Mouse (Mus musculus) cerebellum, adult 11 months (tissue): ENCODE measurements around the gene Lrrc28.

Source experiments
- DNase-seq: peaks from one replicate; pipeline ENCODE4 v3.0.0; 2022

Gene Lrrc28

GRCm38 (mm10) chr7:67483698-67484097 is 161.4 kb downstream of the Lrrc28 start:
- DNase-seq = no peak

- no peak for DNase-seq
Observed at GRCm38 (mm10) chr7:67479576-67480413, 165.3 kb downstream of the Lrrc28 start.

- no peak for DNase-seq
Observed at GRCm38 (mm10) chr7:67479168-67479567, 165.9 kb downstream of the Lrrc28 start.

- DNase-seq = no peak
Observed at GRCm38 (mm10) chr7:67477996-67478395, 167.1 kb downstream of the Lrrc28 start.

- DNase-seq = no peak
Observed at GRCm38 (mm10) chr7:67471295-67471694, 173.8 kb downstream of the Lrrc28 start.

- no peak for DNase-seq
Observed at GRCm38 (mm10) chr7:67468802-67469408, 176.2 kb downstream of the Lrrc28 start.

- no peak for DNase-seq
Observed at GRCm38 (mm10) chr7:67468180-67468579, 176.9 kb downstream of the Lrrc28 start.

- no peak for DNase-seq
Observed at GRCm38 (mm10) chr7:67466322-67466721, 178.7 kb downstream of the Lrrc28 start.

- DNase-seq = no peak
Observed at GRCm38 (mm10) chr7:67464633-67465032, 180.4 kb downstream of the Lrrc28 start.

GRCm38 (mm10) chr7:67463565-67463964 is 181.5 kb downstream of the Lrrc28 start:
- no peak for DNase-seq
